Mouse (Mus musculus) kidney, postnatal 25 days (tissue): ENCODE data around the gene Slc35f1.
"Not testable (repeated sequence)": the region's sequence is repeated elsewhere in the genome, so short reads cannot be mapped to it uniquely, and the experiment has no call there.

Experiments used
- DNase-seq, 2 experiments: peaks; one replicate each; pipeline ENCODE4 v3.0.0; 2021; ENCODE audit warnings: mixed read lengths in 2 of 2

Gene Slc35f1

DNA sequence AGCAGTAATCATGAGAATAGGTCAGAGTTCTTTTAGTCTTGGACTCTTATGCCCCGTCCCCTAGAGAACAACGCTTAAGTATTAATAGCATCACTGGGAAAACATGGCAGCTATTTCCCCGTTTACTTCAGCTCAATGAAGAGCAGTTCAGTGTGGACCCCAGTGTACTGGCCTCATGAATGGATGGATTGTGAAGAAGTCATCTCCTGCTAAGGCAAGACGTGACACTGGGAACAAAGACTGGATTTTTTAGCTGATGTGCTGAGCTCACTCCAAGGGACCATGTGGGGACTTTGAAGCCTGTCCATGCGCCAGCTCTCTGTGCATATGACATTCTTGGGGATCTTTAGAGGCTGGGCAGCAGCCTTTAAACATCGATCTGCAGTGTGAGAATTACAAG is 101.2 kb downstream of the Slc35f1 start:
- no peak for DNase-seq

DNA sequence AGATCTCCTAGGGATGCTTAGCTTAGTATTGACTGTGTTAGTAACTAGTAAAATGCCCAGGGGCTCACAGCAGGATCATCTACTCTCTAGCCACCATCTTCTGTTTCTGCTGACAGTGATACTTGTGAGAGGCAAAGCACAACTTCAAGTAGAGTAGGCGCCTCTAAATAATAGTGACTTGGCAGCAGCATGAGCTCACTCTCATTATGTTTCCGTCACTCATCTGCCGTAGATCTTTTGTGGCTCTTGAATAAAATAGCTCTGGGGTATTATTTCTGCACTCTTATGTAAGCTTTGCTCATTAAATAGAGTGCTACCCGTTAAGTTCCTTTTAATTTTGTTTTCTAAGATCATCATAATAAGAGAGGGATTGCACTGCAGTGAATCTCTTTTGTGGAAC is 107.1 kb downstream of the Slc35f1 start:
- no peak for DNase-seq

- no peak for DNase-seq
These were observed 117.5 kb downstream of the Slc35f1 start for GRCm38 (mm10) chr10:52807808-52808207.

GRCm38 (mm10) chr10:52812861-52813260 is 122.5 kb downstream of the Slc35f1 start:
- DNase-seq: no peak

DNA sequence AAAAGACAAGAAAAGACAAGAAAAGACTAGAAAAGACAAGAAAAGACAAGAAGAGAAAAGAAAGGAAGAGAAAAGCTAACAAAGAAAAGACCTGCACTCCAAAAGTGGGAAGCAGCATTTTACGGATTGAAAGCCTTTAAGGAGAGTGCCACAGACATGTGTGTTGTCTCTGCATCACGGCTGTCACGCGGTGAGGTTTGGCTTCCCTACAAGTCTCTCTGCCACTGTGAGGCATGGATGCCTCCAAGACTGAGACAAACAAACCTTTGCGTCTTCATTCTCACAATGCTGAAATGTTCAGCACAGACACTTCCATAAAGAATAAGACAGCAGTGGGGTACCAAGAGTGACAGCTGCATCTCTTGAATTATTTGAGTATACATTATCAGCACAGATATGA is 124.0 kb downstream of the Slc35f1 start:
- no peak for DNase-seq

DNA sequence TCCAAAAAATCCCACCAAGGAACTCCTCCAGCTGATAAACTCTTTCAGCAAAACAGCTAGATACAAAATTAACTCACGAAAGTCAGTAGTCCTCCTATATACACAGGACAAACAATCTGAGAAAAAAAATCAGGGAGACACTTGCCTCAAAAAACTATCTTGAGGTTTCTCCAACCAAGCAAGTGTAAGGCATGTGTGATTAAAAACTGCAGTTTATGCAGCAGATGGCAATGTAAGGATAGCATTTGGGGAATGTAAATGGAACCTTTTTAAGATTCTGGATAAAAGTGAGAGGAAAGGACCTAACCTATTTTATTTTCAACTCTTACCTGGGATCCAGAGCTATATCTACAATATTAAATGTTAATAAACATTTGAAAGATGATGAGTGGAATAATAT is 129.3 kb downstream of the Slc35f1 start:
- DNase-seq: no peak

DNA sequence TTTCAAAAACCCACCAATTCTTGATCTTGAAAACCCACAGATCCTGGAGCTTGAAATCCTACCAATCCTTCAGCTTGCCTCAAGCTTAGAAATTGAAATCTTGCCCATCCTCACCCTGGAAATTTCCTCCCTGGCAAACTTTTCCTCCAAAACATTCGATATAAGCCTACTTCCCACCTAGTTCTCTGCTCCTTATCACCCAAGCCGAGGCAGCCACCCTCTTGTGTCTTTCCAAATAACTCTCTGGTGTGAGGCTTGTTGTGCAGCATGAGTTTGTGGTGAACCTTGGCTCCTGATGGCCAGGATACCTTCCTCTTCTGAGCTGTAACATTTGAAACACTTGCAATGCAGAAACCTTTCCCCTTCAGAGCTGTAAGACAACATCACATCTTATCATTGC is 132.6 kb downstream of the Slc35f1 start:
- no peak for DNase-seq

DNA sequence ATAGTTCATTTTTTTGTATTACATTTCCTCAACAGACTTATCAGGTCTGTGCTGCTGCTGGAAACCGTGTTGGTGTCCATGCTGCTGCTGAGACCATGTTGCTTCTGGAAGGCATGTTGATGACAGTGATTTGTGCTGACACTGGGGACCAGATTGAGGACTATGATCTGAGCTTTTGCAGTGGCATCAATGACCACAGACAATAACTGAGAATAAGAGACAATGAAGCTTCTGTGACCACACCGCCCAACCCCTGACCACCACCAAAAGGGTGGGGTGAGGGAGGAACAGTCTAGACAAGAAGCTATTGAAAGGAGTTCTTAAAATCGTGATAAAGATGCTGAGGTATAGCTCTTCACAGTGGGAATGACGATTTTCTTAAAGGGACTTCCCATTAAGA is 135.4 kb downstream of the Slc35f1 start:
- no peak for DNase-seq

DNA sequence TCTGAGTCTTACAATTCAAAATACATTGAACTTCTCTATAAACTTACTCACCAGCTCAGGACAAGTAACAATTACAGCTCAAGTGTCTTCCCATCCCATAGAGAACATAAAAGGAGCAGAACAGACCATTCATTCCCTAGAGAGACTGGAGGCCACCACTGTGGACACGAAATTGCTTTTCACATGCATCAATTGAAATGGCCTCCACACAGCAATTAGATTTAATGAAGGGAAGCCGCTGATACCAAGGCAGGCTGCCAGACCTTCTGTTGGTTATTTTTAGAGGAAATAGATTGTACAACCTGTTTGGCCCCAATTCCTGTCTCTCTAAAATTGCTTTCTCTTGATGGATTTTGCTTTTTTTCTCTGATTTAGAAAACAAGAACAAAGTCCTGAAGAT is 150.5 kb downstream of the Slc35f1 start:
- DNase-seq: no peak

GRCm38 (mm10) chr10:52851994-52852393 is 161.7 kb downstream of the Slc35f1 start:
- no peak for DNase-seq

- no peak for DNase-seq
These were observed 170.5 kb downstream of the Slc35f1 start for GRCm38 (mm10) chr10:52860851-52861250.

GRCm38 (mm10) chr10:52864936-52865335 is 174.6 kb downstream of the Slc35f1 start:
- no peak for DNase-seq

DNA sequence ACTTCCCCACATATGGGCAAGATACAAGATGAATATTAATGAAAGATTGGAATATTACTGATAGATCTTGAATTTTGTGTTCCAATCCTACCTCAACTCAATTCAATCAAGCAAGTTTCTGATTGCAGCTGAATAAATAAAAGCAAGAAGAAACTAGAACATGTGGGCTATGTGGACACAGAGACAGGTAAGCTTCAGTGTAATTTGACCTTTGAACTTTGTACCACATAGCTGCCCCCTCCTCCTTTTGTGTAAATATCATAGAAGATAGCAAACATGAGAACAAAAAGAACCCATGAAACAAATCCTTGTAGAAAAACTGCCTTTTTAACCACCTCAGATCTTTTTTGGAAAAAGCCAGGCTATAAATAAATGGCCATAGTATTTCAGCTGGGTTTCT is 180.8 kb downstream of the Slc35f1 start:
- DNase-seq: no peak

GRCm38 (mm10) chr10:52874133-52874532 is 183.8 kb downstream of the Slc35f1 start:
- DNase-seq: no peak

- DNase-seq: no peak
These were observed 184.4 kb downstream of the Slc35f1 start for GRCm38 (mm10) chr10:52874712-52875111.

DNA sequence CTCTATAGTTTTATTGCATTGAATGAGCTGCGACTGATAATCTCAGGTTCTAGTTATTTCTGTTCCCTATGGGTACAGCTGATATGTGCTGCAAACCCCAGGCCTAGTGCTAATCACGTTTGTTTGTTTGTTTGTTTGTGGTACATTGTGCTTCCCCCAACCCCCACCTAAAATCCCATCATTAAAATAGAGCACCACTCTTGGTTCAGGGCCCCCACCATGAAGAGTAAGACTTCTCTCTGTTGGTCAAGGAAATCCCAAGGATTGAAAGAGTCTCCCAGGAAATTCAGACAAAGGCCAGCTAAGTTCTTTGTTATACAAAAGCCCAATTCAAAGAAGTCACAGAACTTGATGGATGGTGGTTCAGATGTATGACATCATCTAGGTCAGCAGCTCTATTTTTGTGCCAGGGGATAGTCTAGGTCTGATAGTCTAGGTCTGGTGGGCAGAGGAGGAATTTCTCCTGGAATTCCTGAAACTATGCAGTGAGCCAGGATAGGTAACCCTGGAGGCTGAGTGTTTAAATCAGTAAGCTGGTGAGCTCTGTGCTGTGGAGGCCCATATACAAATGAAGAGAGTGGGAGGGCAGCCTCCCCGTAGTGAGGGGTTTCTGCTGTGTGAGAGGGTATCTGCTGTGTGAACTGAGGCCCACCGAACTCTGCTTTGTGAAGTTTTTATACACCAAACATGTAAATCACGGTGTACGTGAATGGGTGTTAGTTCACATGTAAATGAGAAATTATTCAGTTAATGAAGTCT is 187.1 kb downstream of the Slc35f1 start:
- DNase-seq: no peak

DNA sequence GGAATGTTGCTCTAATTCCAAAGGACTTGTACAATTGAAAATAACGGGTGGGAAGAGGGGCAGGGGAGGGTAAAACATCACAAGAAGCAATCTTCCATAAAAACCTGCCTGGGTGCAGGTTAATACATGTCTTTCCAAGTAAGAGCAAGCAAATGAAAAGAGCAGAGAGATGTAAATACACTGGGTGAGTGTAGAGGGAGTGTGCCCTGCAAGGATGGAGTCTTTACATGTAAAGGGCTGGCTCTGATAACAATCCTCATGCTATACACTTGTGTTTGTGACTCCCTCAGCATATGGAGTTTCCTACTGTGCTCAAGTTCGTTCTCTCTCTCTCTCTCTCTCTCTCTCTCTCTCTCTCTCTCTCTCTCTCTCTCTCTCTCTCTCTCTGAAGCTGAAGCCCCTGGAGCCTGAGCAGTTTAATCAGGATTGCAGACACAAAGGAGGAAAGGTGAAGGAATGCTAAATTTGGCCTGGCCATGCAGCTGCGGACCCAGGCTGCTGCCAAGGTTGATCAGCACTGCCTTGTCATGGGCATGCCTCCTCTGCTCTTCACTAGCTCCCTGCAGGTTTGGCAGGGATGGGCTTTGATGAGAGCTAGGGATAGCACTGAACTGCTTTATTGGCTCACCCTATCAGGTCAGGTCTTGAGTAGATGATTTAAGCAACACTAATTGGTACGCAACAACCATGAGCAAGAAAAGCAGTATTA is 187.9 kb downstream of the Slc35f1 start:
- no peak for DNase-seq

- not testable (repeated sequence) for DNase-seq
These were observed 206.4 kb downstream of the Slc35f1 start for GRCm38 (mm10) chr10:52896724-52897123.

- no peak for DNase-seq
These were observed 214.6 kb downstream of the Slc35f1 start for GRCm38 (mm10) chr10:52904914-52905313.

GRCm38 (mm10) chr10:52911762-52912161 is 221.4 kb downstream of the Slc35f1 start:
- no peak for DNase-seq

GRCm38 (mm10) chr10:52918715-52919114 is 228.4 kb downstream of the Slc35f1 start:
- no peak for DNase-seq

DNA sequence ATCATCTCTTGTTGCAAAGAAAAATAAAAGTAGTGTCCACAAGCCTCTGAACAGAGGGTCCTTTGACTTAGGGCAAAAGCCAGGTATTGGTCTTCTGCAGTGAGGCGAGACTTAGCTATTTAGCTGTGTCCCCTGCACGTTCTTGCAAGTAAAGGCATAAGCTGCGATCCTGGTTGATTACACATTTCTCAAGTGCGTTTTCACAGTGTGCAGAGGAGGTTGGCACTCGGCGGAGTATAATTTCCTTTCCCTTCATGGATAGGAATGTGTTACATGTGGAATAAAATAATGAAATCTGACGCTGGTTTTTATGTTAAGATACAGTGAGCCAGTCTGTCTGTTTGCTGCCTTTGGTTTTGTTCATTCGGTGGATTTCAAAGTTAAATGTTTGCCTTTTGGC is 232.8 kb downstream of the Slc35f1 start:
- no peak for DNase-seq

DNA sequence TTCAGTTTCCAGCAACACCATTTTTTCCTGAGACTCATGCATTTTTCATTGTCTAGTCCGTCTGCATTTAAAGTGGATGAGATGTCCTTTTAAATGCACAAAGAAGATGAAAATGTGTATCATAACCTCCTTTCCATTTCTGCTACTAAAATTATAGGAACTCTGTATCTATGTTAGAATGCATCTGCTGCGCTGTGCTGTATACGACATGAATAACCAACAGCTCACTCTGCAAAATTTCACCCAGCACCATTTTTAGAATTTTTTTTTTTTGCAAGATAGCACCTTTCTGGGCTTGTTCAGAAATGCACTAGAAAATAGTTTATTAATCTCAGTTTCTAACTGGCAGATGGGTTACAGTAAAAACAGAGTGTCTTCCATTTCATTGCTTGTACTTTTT is 236.0 kb downstream of the Slc35f1 start:
- DNase-seq: no peak

DNA sequence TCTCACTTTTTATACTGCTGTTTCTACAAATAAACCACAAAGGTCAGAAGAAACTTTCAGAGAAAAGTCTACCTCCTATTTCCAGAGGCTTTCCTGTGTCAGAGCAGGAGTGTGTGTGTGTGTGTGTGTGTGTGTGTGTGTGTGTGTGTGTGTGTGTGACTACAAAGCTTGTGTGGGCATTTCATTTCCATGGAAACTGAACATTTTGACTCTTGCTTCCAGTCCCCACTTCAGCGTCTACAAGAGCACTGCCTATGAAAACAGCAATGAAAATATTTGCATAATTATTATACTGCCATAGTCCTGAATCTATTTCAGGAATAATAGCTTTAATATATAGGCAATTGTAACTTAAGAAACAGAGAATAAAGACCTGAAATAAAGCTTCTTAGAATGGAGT is 241.8 kb downstream of the Slc35f1 start:
- no peak for DNase-seq

DNA sequence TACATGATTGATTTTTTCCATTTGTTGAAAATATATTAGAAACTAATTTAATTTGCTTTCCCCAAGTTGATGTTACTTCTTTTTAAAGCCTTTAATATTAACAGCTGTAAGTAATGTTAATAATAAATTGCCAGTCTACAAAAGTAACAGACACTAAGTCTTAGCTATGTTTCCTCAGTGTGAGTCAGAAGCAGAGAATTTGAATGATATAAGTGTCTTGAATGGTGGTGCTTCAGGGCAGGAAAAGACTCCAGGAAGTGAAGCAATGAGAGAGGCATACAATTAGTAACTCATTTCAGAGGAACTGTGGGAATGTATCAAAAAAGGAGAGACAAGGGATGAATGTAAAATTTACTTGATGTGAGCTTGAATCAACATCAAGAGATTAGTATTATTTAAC is 244.3 kb downstream of the Slc35f1 start:
- no peak for DNase-seq
